Mouse (Mus musculus): ENCODE measurements around the gene Susd1. TPM values are rescaled to one million over a fixed set of nuclear protein-coding genes. Genes with fewer than 3 reads are reported as not detected.
A peak's percentile ranks its signal among the peaks of the same experiment; 100 is the strongest.

The Susd1 gene
- polyA plus RNA-seq, 1 experiment from 2014 or later: 0.96 TPM

DNA sequence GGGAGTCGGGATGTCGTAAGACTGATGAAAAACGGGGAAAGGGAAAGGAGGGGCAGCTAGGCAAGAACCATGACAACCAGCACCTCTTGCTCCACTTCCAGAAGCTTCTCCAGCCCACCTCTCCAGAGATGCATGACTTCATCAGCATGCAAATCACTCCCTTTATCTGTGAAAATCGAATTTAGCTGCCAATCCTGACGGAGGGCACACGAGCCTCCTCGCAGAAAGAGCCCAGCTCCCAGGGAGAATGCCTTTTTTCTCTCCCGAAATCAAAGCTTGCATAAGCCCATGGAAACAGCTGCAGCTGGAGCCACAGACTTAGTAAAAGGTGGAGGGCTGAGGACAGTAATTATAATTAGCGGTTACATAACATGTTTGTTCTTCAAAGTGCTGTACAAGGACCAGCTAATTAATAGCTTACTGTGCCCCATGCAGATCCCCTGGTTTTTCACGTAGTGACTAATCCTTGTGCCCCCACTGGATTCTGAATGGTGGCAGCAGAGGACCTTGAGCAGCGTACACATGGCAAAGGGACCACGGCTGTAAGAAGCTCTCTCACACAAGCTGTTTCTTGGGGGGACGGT lies 49.9 kb downstream of the Susd1 start:
- H3K9ac ChIP-seq: peak overlapping the region; percentile 27; the same call in 1 of the 2 replicates
- peaks cover 11% of the 10 kb centered on the region for H3K4me1 ChIP-seq
- WGBS: 15% methylated on average over 13 of the region's 13 CpGs
- H3K9me3 ChIP-seq: no peaks in the 10 kb centered on the region
- H3K27me3 ChIP-seq (replicated peaks): no peaks in the 10 kb centered on the region
- H3K27ac ChIP-seq: peak overlapping the region; percentile 61
- no peaks in the 10 kb centered on the region for H3K36me3 ChIP-seq (replicated peaks)
- peak; percentile 87 for ATAC-seq (replicated peaks)
- peak overlapping the region; percentile 45 for H3K4me2 ChIP-seq
- peak overlapping the region; percentile 17 for H3K4me3 ChIP-seq

DNA sequence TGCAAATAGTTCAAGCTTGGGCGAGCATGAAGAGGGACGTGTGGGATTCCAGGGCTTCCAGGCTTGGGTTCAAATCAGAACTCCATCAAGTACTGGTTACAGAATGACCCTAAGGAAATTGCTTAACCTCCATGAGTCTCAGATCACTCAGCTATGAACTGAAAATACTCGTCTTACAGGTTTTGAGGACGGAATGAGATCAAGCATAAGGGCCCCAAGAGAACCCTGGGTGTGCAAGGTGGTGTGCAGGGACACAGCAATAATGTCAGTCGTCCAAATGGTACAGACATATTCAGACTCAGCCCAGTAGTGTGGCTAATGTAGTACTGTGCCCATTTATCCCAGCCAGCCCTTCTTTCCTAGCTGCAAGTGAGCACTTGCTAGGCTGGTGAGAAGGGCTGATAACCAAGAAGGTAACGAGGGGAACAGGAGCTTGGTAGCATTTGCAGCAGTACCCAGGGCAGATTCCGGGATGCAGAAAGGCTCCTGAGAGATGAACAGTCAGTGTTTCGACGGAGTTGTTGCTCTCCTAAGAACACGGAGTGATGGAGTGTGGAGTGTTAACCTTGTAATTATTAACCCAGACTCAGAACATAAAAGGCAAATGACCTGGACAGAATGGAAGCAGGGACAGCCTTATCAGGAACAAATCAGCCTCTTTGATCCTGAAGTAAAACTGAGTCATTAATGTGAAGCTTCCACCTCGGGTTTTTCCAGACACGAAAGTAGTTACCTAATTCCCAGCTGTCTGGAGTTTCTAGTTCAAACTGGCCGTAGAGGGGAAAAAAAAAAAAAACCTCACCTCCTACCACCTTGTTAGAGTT lies 50.8 kb downstream of the Susd1 start:
- H3K4me2 ChIP-seq: no peak overlapping the region
- H3K4me3 ChIP-seq: no peak overlapping the region
- H3K4me1 ChIP-seq: peaks cover 11% of the 10 kb centered on the region
- H3K9ac ChIP-seq: no peak overlapping the region
- no peaks in the 10 kb centered on the region for H3K36me3 ChIP-seq (replicated peaks)
- no peaks in the 10 kb centered on the region for H3K9me3 ChIP-seq
- no peak for ATAC-seq (replicated peaks)
- WGBS: 62% methylated on average over 13 of the region's 13 CpGs
- no peaks in the 10 kb centered on the region for H3K27me3 ChIP-seq (replicated peaks)
- H3K27ac ChIP-seq: peak overlapping the region; percentile 61; the same call in 1 of the 2 replicates

DNA sequence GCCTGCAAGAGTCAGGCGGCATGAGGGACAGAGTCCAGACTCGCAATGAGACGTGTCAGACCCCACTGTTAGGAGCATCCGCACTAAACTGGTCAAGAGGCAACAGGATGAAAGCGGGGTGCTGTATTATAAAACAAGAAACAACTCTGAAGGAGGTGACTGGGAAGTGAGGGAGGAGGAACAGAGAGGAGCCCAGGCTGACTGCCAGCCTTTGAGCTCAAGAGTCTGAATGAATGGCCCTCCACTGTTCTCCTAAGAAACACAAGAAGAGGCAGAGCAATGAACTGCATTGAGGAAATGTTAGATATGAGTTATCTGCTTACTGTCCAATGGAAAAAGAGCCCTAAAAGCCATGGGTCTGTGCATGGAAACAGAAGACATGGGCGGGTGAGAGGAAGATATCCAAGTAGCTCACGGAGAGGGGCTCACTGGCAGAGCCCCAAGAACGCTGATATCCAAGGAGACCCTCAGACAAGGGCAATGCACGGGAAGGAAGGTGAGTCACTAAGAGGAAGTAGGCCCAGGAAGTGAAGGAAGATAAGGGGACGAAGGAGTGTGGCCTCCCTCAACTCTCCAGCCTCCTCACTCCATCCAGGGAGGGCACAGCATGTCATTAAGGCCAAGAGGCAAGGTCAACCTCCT lies 53.1 kb downstream of the Susd1 start:
- Histone ChIP-seq H3K27me3 (replicated peaks) (no peaks in the 10 kb centered on the region), H3K27ac (no peak overlapping the region), H3K4me2 (no peak overlapping the region), H3K9ac (no peak overlapping the region), H3K9me3 (no peaks in the 10 kb centered on the region), H3K4me3 (no peak overlapping the region), H3K4me1 (peaks cover 11% of the 10 kb centered on the region), H3K36me3 (replicated peaks) (no peaks in the 10 kb centered on the region)
- 89% methylated on average over 10 of the region's 10 CpGs for WGBS
- ATAC-seq (replicated peaks): no peak

DNA sequence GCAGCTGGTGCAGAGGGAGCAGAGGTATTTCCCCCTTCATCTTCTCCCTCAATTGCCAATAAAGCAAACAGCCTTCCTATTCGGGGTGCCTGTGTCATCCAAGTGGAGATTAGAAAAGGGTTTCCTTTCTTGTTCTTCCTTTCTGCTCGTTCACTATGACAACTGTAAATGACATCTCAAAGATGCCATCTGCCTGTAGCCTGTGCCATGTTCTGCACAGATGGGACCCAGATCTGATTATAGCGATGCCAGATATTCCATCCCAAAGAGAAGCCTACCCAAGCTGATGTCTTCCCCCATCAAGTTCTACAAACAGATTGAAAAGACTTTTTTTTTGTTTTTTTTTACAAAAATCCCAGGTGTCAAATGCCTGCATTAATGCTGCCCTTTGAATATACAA lies 54.6 kb downstream of the Susd1 start:
- Histone ChIP-seq H3K27me3 (replicated peaks) (no peaks in the 10 kb centered on the region), H3K4me2 (no peak overlapping the region), H3K36me3 (replicated peaks) (no peaks in the 10 kb centered on the region), H3K9ac (no peak overlapping the region), H3K9me3 (no peaks in the 10 kb centered on the region), H3K4me3 (no peak overlapping the region), H3K4me1 (peaks cover 5% of the 10 kb centered on the region), H3K27ac (no peak overlapping the region)
- ATAC-seq (replicated peaks): no peak
- WGBS: 73% methylated on average over 3 of the region's 3 CpGs

DNA sequence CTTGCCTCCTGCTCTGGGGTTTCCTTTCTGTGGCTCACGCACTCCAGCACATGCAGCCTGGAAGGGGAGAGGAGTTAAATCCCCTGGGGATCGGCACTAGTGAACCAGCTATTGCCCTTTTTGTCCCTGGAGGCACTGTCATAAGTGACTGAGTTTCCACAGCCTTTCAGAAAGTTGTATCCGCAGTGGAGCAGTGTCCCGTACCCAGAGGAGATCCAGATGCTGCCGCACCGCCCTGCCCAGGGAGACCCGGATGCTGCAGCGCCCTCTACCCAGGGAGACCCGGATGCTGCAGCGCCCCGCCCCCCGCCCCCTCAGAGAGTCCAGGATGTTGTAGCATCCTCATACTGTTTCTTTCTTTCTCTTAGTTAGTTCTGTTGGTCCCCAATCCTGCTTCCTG lies 56.3 kb downstream of the Susd1 start:
- H3K4me3 ChIP-seq: no peak overlapping the region
- H3K9me3 ChIP-seq: no peaks in the 10 kb centered on the region
- H3K4me2 ChIP-seq: peak overlapping the region; percentile 21
- WGBS: 20% methylated on average over 12 of the region's 12 CpGs
- H3K4me1 ChIP-seq: no peaks in the 10 kb centered on the region
- no peaks in the 10 kb centered on the region for H3K36me3 ChIP-seq (replicated peaks)
- H3K27me3 ChIP-seq (replicated peaks): no peaks in the 10 kb centered on the region
- H3K27ac ChIP-seq: no peak overlapping the region
- ATAC-seq (replicated peaks): no peak
- no peak overlapping the region for H3K9ac ChIP-seq

DNA sequence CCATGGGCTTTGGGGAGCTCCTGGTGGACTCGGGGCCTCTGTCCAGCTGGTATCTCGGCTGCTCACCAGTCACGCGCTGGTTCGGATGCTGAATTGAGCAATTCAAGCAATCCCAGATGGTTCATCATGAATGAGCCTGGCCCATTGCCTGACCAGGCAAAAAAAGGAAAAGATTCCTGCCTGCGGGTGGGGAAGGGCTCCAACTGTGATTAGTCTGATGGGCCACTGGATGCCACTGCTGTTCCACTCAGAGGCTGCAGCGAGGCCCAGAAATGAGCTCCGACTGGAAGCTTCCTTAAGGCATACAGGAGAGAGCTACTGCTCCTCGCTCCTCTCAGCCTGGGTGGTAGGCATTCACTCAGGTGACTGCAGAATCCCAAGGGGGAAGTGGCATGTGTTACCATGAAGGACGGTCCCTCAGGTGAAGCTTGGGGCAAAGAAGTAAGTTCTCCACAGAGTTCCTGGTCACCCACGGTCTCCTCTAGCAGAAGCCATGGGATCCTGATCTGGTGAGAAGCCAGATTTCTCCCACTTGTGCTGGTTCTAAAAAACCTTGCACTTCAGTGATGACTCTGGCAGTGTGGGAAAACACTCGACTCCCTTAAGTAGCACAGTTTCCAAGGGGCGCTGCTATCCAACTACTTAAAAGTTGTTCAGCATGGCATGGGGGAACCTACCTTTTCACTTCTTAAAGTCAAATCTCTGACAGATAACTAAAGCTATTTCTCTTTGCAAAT lies 57.3 kb downstream of the Susd1 start:
- 76% methylated on average over 13 of the region's 13 CpGs for WGBS
- H3K4me3 ChIP-seq: no peak overlapping the region

DNA sequence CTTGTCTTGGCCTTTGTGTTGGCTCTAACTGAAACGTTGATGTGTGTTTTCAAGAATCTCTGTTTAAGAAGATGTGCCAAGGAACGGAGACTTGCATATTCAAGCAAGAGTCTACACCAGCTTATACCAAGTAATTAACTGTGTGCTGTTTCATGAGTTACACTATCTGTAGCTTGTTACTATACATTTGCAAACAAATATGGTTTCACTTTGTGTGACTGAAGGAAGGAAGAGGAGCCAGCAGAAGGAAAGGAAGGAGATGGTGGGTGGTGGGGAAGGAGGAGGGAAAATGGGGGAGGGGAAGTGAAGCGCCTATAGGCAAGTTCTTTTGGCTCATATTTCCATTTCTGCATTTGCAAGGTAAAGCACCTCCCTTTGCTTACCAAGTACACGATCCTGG lies 58.0 kb downstream of the Susd1 start:
- Histone ChIP-seq H3K4me1 (no peaks in the 10 kb centered on the region), H3K4me3 (no peak overlapping the region), H3K9me3 (no peaks in the 10 kb centered on the region), H3K27me3 (replicated peaks) (no peaks in the 10 kb centered on the region), H3K4me2 (no peak overlapping the region), H3K9ac (no peak overlapping the region), H3K36me3 (replicated peaks) (no peaks in the 10 kb centered on the region), H3K27ac (no peak overlapping the region)
- WGBS: 83% methylated on average over 4 of the region's 4 CpGs
- no peak for ATAC-seq (replicated peaks)

More for the DNA sequence above, 57.3 kb downstream of the Susd1 start:
- H3K36me3 ChIP-seq (replicated peaks): no peaks in the 10 kb centered on the region
- no peak overlapping the region for H3K27ac ChIP-seq
- H3K4me2 ChIP-seq: no peak overlapping the region
- H3K4me1 ChIP-seq: no peaks in the 10 kb centered on the region
- no peaks in the 10 kb centered on the region for H3K27me3 ChIP-seq (replicated peaks)
- no peak overlapping the region for H3K9ac ChIP-seq
- ATAC-seq (replicated peaks): peak; percentile 77
- no peaks in the 10 kb centered on the region for H3K9me3 ChIP-seq

DNA sequence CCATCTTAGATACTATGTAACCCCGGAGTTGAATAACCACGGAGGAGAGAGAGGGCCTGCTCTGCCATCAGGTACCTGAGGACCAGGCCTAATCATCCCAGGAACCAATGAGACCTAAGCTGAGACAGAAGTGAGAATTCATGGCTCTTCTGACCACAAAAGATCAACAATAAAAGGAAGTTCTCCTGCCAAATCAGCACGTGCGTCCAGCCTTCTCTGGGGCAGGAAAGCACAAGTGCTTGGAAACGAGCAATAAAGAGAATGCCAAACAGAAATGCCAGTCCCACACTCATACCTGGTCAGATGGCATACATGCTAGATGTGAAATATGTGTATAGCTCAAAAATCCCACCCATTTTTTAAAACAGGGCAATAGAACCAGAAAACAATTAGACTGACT lies 58.6 kb downstream of the Susd1 start:
- ATAC-seq (replicated peaks): no peak
- Histone ChIP-seq H3K9me3 (no peaks in the 10 kb centered on the region), H3K36me3 (replicated peaks) (no peaks in the 10 kb centered on the region), H3K9ac (no peak overlapping the region), H3K4me3 (no peak overlapping the region), H3K4me1 (no peaks in the 10 kb centered on the region), H3K27ac (no peak overlapping the region), H3K4me2 (no peak overlapping the region), H3K27me3 (replicated peaks) (no peaks in the 10 kb centered on the region)
- WGBS: 84% methylated on average over 5 of the region's 5 CpGs

DNA sequence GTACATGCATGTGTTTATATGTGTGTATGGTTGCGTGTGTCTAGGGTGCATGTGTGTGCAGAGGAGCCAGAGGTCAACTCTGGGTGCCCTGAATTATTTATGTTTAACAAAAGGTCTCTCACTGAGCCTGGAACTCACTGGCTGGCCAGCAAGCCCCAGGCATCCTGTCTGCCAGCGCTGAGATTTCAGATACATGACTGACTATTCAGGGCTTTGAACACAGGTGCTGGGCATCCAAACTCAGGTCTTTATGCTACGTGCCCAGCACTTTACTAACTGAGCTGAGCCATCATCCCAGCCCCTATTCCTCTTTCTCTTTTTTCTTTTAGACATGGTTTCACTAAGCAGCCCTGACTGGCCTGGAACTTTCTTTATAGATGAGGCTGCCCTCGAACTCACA lies 59.8 kb downstream of the Susd1 start:
- no peaks in the 10 kb centered on the region for H3K4me1 ChIP-seq
- H3K27me3 ChIP-seq (replicated peaks): no peaks in the 10 kb centered on the region
- H3K4me2 ChIP-seq: no peak overlapping the region
- H3K27ac ChIP-seq: no peak overlapping the region
- no peaks in the 10 kb centered on the region for H3K9me3 ChIP-seq
- H3K36me3 ChIP-seq (replicated peaks): no peaks in the 10 kb centered on the region
- 91% methylated on average over 4 of the region's 4 CpGs for WGBS
- no peak overlapping the region for H3K9ac ChIP-seq
- no peak overlapping the region for H3K4me3 ChIP-seq
- ATAC-seq (replicated peaks): no peak

DNA sequence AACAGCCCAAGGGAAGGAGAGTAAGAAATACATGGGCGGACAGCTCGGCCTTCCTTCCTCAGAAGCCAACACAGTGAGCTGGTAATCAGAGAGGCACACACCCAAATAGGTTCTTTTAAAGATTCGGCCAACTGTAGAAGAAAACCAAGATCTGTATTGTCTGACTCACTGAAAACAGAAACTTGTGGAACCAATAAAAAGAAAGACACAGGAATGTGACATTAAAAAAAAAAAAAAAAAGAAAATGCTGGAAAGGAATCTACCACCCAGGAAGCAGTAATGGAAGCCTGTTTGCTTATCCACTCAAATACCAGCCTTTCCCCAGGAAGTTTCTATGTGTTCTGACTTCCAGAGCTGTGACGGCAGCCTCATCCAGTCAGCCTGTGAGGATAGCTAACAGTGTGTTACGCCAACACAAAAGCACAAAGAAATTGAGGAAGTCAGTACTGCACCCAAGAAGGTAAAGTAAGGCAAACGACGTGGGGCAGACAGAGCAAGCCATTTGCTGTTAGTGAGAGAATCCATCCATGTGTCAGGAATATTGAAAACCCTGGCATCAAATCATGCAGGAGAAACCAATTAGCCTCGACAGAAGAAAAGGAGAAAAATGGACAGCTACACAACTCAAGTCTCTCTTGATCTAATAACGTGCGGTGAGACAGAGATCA lies 64.0 kb downstream of the Susd1 start:
- Histone ChIP-seq H3K4me3 (no peak overlapping the region), H3K36me3 (replicated peaks) (no peaks in the 10 kb centered on the region), H3K9me3 (no peaks in the 10 kb centered on the region), H3K27ac (no peak overlapping the region), H3K4me1 (no peaks in the 10 kb centered on the region), H3K4me2 (no peak overlapping the region), H3K27me3 (replicated peaks) (no peaks in the 10 kb centered on the region), H3K9ac (no peak overlapping the region)
- WGBS: 52% methylated on average over 10 of the region's 10 CpGs
- ATAC-seq (replicated peaks): no peak

DNA sequence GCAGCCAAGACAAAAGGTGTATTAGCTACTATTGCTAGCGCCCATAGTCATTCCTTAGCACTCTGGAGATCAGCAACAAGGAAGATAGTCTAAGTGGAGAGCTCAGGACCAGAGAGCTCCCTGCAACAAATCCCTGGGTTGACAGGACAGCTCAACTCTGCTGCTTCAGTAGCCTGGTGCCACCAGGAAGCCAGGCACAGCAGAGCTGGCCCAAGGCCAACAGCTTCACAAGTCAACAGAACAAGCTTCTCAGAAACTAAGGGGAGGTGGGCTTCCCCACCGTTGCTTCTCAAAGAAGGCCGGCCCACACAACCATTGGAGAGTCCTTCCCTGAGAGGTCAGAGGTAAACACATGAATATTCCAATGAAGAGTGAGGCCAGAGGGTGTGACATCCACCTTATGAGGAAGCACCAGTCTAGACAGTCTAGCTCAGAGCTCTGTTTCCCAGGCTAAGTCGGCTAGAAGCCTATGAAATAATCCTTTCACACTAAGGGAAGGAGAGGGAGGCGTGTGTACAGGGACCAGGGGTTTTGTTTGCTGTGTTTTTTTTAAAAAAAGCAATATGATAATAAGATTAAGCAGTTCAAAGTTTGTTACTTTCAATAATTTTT lies 65.8 kb downstream of the Susd1 start:
- H3K27me3 ChIP-seq (replicated peaks): no peaks in the 10 kb centered on the region
- no peaks in the 10 kb centered on the region for H3K9me3 ChIP-seq
- WGBS: 58% methylated on average over 5 of the region's 5 CpGs

More for the DNA sequence above, 65.8 kb downstream of the Susd1 start:
- H3K4me3 ChIP-seq: no peak overlapping the region
- no peaks in the 10 kb centered on the region for H3K36me3 ChIP-seq (replicated peaks)
- H3K4me1 ChIP-seq: no peaks in the 10 kb centered on the region
- no peak for ATAC-seq (replicated peaks)
- no peak overlapping the region for H3K9ac ChIP-seq
- no peak overlapping the region for H3K4me2 ChIP-seq
- H3K27ac ChIP-seq: no peak overlapping the region

Measured in midbrain, embryonic 15.5 days (tissue).